Mouse (Mus musculus) E14TG2a.4 (cell line): ENCODE measurements around the gene Ak8.

ENCODE experiments used
- CTCF ChIP-seq: conservative IDR thresholded peaks from 2 replicates; pipeline ENCODE4 v1.5.1; 2014; ENCODE audit warnings: low read length
- POU5F1 ChIP-seq: IDR thresholded peaks from 2 replicates; pipeline ENCODE4 v1.6.1; 2014; ENCODE audit warnings: low read length, borderline replicate concordance

- TF ChIP-seq CTCF (no peak), POU5F1 (no peak)
Measured at GRCm38 (mm10) chr2:28751658-28752057, 51.7 kb downstream of the Ak8 start.
